Mouse (Mus musculus): Measurements from ENCODE around the gene Tex2. TPM values are rescaled to one million over a fixed set of nuclear protein-coding genes. Genes with fewer than 3 reads are reported as not detected.
"Not testable (repeated sequence)": the region's sequence is repeated elsewhere in the genome, so short reads cannot be mapped to it uniquely, and the experiment has no call there.

Tex2 gene
- total RNA-seq, 2 experiments from 2014 or later: 129 to 144 TPM

GRCm38 (mm10) chr11:106515079-106515745 lies 98.0 kb downstream of the Tex2 start:
- no peak for DNase-seq (ENCODE audit: extremely low spot score in 1 of 2, low spot score in 1 of 2)

- DNase-seq (ENCODE audit: extremely low spot score in 1 of 2, low spot score in 1 of 2): no peak
These were observed 98.8 kb downstream of the Tex2 start for GRCm38 (mm10) chr11:106514446-106514845.

DNA sequence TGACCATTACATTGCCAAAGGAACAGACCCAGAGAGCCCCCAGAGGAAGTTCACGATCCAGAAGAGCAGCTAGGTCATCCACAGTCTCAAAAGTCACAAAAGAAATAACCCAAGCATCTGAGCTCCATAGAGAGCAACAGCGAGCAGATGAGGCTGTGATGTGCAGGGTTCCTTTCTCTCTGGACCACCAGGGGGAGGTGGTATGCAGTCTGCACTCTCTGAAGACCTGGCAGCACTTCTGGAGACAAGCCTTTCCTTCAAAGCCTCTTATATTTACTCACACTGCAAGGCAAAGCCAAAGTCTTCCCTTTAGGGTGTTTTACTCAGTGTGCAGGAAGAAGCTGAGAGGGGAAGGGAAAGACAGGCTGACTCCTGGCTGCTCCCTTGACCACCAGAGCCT lies 100.1 kb downstream of the Tex2 start:
- DNase-seq (ENCODE audit: extremely low spot score in 1 of 2, low spot score in 1 of 2): peak in 1 of 2 experiments; percentile 64

- no peak for DNase-seq (ENCODE audit: extremely low spot score in 1 of 2, low spot score in 1 of 2)
These were observed 101.2 kb downstream of the Tex2 start for GRCm38 (mm10) chr11:106512006-106512390.

GRCm38 (mm10) chr11:106511236-106512005 lies 101.8 kb downstream of the Tex2 start:
- no peak for DNase-seq (ENCODE audit: extremely low spot score in 1 of 2, low spot score in 1 of 2)

GRCm38 (mm10) chr11:106507638-106508037 lies 105.6 kb downstream of the Tex2 start:
- DNase-seq (ENCODE audit: extremely low spot score in 1 of 2, low spot score in 1 of 2): no peak

DNA sequence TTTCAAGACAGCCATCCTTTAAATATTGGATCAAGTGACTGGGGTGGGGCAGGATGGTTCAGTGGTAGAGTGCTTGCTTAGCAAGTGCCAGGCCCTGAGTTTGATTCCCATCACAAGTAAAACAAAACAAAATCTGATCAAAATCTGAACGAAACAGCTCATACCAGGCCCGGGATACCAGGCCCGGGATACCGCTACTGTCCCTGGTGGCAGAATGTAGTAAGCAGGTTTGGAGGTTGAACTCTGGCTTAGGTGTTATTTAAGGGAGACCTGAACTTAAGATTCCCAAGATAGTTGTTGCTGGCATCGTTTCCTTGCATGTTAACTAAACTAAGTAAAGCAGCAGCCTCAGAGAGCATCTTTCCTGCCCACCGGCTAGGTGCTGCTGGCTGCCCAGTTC lies 107.0 kb downstream of the Tex2 start:
- no peak for DNase-seq (ENCODE audit: extremely low spot score in 1 of 2, low spot score in 1 of 2)

GRCm38 (mm10) chr11:106504129-106504528 lies 109.1 kb downstream of the Tex2 start:
- no peak for DNase-seq (ENCODE audit: extremely low spot score in 1 of 2, low spot score in 1 of 2)

GRCm38 (mm10) chr11:106503425-106503717 lies 109.9 kb downstream of the Tex2 start:
- DNase-seq (ENCODE audit: extremely low spot score in 1 of 2, low spot score in 1 of 2): no peak

DNA sequence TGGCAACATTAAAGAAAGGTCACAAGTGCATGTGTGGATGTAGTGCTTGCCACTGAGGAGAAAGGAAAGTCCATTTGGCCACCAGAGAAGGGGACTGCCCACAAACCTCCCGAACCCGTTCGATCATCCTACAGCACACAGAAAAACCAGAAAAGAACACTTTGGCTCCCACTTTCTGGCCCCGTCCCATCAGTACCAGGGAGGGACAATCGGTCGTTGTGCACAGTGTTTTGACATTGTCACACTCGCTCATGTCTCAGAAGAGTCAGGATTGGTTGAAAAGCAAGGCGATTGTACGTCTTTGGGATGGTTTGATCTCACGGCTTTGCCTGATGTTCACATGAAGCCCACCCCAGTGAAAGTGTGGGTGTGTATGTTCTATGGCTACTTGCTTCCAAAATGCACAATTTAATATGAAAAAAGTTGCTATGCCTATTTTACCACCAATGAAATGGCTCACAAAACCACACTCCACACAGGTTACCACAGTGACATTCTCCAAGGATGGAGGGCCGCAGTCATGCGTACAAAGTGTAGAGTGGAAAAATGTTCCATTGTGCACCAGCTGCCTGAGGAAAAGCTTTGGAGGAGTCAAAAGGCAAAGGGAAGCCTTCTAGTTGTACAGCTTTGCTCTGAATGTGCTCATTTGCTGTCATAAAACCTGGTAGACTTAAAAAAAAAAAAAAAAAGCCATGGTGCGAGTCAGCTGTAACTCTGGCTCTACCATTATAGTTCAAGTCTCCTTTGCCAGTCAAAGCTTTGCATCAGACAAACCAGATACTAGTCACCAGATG lies 110.4 kb downstream of the Tex2 start:
- DNase-seq (ENCODE audit: extremely low spot score in 1 of 2, low spot score in 1 of 2): no peak

GRCm38 (mm10) chr11:106502159-106502505 lies 111.1 kb downstream of the Tex2 start:
- no peak for DNase-seq (ENCODE audit: extremely low spot score in 1 of 2, low spot score in 1 of 2)

GRCm38 (mm10) chr11:106501308-106502158 lies 111.7 kb downstream of the Tex2 start:
- peak; percentile 36 for DNase-seq (ENCODE audit: extremely low spot score in 1 of 2, low spot score in 1 of 2)

DNA sequence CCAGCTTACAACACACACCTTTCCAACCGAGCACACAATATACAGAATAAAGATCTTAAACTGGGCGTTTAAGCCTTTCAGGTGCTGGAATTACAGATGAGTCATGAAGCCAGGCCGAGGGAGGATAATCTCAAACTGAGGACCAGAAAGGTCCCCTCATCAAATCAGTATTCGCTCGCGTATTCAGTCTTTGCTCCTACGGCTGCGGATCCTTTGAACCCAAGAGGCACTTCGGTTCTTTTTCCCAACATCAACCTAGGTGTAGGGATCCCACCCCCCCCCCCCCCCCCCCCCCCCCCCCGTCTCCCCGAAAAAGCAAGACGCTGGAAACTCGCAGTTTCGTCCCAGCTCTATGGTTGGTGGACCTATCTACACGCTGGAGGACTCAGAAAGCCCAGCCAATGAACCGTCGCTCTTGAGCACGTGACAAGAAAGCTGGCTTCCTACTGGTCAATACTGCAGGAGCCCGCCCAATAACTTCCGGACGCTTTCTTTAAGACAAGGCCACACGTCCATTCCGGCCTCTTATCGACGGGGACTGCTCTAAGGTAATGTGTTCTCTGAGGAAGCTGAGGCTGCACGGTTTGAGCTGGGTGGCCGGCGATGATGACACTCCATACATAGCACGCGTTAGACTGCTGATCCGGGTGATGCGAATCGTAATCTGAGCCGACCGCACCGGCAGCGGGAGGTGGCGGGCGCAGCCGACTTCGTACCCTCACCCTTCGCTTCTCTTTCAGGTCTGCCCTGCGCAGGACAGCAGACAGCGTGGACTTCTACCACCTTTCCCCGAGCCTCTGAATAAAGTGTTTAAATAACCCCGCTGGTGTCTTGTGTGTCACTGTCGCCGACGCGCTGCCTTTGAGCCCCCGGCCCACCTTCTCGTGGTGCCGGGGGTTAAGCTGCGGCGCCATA lies 112.6 kb downstream of the Tex2 start:
- peak; percentile 69 to 81 for DNase-seq (ENCODE audit: extremely low spot score in 1 of 2, low spot score in 1 of 2)

GRCm38 (mm10) chr11:106498739-106499379 lies 114.4 kb downstream of the Tex2 start:
- no peak for DNase-seq (ENCODE audit: extremely low spot score in 1 of 2, low spot score in 1 of 2)

DNA sequence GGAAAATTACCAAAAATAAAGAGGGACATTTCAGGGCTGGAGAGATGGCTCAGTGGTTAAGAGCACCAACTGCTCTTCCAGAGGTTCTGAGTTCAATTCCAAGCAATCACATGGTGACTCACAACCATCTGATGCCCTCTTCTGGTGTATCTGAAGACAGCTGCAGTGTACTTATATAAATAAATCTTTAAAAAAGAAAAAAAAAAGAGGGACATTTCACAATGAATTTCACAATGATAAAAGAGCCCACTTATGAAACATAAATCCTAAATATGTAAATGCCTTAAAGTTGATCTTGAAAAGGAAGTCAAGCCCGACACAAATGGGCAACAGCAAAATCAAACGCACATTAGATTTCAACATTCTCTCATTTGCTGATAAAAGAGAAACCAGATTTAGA lies 115.3 kb downstream of the Tex2 start:
- DNase-seq (ENCODE audit: extremely low spot score in 1 of 2, low spot score in 1 of 2): no peak

DNA sequence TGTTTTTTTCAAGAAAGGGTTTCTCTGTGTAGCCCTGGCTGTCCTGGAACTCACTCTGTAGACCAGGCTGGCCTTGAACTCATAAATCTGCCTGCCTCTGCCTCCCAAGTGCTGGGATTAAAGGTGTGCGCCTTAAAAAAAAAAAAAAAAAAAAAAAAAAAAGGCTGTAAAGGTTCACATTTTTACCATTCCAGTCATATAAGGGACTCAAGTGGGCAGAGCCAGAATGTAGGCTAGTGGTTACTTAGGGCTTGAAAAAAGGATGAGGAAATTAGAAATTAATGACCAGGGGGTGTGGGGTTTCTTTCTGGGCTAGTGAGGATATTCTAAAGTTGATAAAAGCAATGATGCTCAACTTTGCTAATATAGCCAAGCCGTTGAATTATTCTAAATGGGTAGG lies 116.2 kb downstream of the Tex2 start:
- DNase-seq (ENCODE audit: extremely low spot score in 1 of 2, low spot score in 1 of 2): not testable (repeated sequence)

DNA sequence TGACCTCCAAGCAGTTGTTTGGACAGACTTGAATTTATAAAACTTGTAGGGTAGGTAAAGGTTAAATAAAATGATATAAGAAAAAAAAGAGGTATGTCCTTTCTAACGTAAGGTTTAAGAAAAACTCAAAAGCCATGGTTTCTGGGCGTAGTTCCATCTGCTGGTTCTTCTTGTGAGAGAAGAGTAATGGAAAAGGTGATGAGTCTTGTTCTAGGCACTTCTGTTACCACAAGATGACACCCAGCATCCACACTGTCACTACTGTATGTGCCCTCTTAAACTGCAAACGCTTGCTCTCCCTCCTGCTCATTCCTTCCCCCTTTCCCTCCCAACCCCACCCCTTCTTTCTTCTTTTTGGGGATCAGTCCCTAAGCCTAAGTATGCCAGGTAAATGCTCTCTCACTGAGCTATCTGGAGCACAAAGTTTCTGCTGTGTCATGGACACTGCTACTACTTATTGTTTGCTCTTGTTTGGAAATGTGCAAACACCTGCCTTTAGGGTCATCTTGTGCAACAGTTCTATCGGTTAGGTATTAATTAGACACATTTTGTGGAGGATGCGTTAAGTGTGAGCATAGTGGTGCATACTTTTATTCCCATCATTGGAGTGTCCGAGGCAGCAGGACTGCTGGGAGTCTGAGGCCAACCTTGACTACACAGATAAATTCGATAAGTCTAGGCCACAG lies 120.1 kb downstream of the Tex2 start:
- no peak for DNase-seq (ENCODE audit: extremely low spot score in 1 of 2, low spot score in 1 of 2)

GRCm38 (mm10) chr11:106491393-106491792 lies 121.8 kb downstream of the Tex2 start:
- no peak for DNase-seq (ENCODE audit: extremely low spot score in 1 of 2, low spot score in 1 of 2)
